Mouse (Mus musculus) liver, adult 2 months (tissue): ENCODE results near the gene Insm1.

Source experiments
- CTCF ChIP-seq: fragments of 200-500 bp; IDR thresholded peaks from 2 replicates; pipeline ENCODE4 v1.5.1; 2011; ENCODE audit warnings: low read depth, low read length, control low read depth
- POLR2A ChIP-seq: fragments of 200-500 bp; IDR thresholded peaks from 2 replicates; pipeline ENCODE4 v1.6.1; 2011; ENCODE audit warnings: low read length, control low read depth; ENCODE audit not compliant: insufficient read depth; ENCODE audit errors: extremely low read depth

GRCm38 (mm10) chr2:146210968-146211367 lies 10.8 kb upstream of the Insm1 start:
- TF ChIP-seq POLR2A (no peak), CTCF (no peak)
